Mouse (Mus musculus): ENCODE results near the gene Rreb1. TPM values are rescaled to one million over a fixed set of nuclear protein-coding genes. Genes with fewer than 3 reads are reported as not detected.

Rreb1 gene
- polyA plus RNA-seq, 1 experiment from 2014 or later, result 14.8 TPM

GRCm38 (mm10) chr13:37855765-37856164, 77.6 kb downstream of the Rreb1 start:
- peaks cover 41% of the 10 kb centered on the region for H3K4me1 ChIP-seq
- no peak for ATAC-seq (ENCODE audit: insufficient number of reproducible peaks, low FRiP score, low TSS enrichment, low read depth)
- no peak overlapping the region for H3K9ac ChIP-seq
- no peaks in the 10 kb centered on the region for H3K36me3 ChIP-seq
- H3K4me3 ChIP-seq (replicated peaks), result no peak overlapping the region
- no peak overlapping the region for H3K4me2 ChIP-seq (replicated peaks)
- H3K27me3 ChIP-seq, result no peaks in the 10 kb centered on the region
- 0 out of 2 replicates have a peak overlapping the region, but pooled peaks have one; percentile 17 for H3K27ac ChIP-seq (replicated peaks)
- no peaks in the 10 kb centered on the region for H3K9me3 ChIP-seq (replicated peaks)

GRCm38 (mm10) chr13:37856537-37856936, 78.3 kb downstream of the Rreb1 start:
- whole genome bisulfite sequencing, result 40% methylated on average over 2 of the region's 2 CpGs
- ATAC-seq (ENCODE audit: insufficient number of reproducible peaks, low FRiP score, low TSS enrichment, low read depth), result no peak
- H3K9ac ChIP-seq, result no peak overlapping the region
- H3K4me2 ChIP-seq (replicated peaks), result no peak overlapping the region
- peaks cover 49% of the 10 kb centered on the region for H3K4me1 ChIP-seq
- H3K4me3 ChIP-seq (replicated peaks), result no peak overlapping the region
- no peaks in the 10 kb centered on the region for H3K27me3 ChIP-seq
- H3K36me3 ChIP-seq, result no peaks in the 10 kb centered on the region
- no peak overlapping the region for H3K27ac ChIP-seq (replicated peaks)
- no peaks in the 10 kb centered on the region for H3K9me3 ChIP-seq (replicated peaks)

GRCm38 (mm10) chr13:37857284-37858065, 79.3 kb downstream of the Rreb1 start:
- Histone ChIP-seq H3K4me3 (replicated peaks) (peak overlapping the region; percentile 53), H3K9ac (peak overlapping the region; percentile 62), H3K4me2 (replicated peaks) (peak overlapping the region; percentile 82), H3K9me3 (replicated peaks) (no peaks in the 10 kb centered on the region), H3K27me3 (no peaks in the 10 kb centered on the region), H3K4me1 (peaks cover 58% of the 10 kb centered on the region), H3K27ac (replicated peaks) (peak overlapping the region; percentile 83), H3K36me3 (no peaks in the 10 kb centered on the region)
- ATAC-seq (ENCODE audit: insufficient number of reproducible peaks, low FRiP score, low TSS enrichment, low read depth), result peak; percentile 90
- under 1% methylated on average over 59 of the region's 59 CpGs for WGBS

GRCm38 (mm10) chr13:37858066-37858501, 79.9 kb downstream of the Rreb1 start:
- Histone ChIP-seq H3K9ac (peak overlapping the region; percentile 62), H3K36me3 (no peaks in the 10 kb centered on the region), H3K27me3 (no peaks in the 10 kb centered on the region), H3K4me1 (peaks cover 60% of the 10 kb centered on the region), H3K9me3 (replicated peaks) (no peaks in the 10 kb centered on the region), H3K4me2 (replicated peaks) (peak overlapping the region; percentile 82), H3K27ac (replicated peaks) (peak overlapping the region; percentile 83), H3K4me3 (replicated peaks) (peak overlapping the region; percentile 53)
- 0 out of 2 replicates have a peak, but pooled peaks have one; percentile 6 for ATAC-seq (ENCODE audit: insufficient number of reproducible peaks, low FRiP score, low TSS enrichment, low read depth)
- 3% methylated on average over 19 of the region's 19 CpGs for WGBS

- H3K4me1 ChIP-seq, result peaks cover 60% of the 10 kb centered on the region
- H3K4me2 ChIP-seq (replicated peaks), result peak overlapping the region; percentile 82
- no peaks in the 10 kb centered on the region for H3K27me3 ChIP-seq
- no peaks in the 10 kb centered on the region for H3K9me3 ChIP-seq (replicated peaks)
- no peaks in the 10 kb centered on the region for H3K36me3 ChIP-seq
- peak overlapping the region; percentile 62 for H3K9ac ChIP-seq
- no peak for ATAC-seq (ENCODE audit: insufficient number of reproducible peaks, low FRiP score, low TSS enrichment, low read depth)
- peak overlapping the region; percentile 53 for H3K4me3 ChIP-seq (replicated peaks)
- WGBS, result 29% methylated on average over 9 of the region's 9 CpGs
- H3K27ac ChIP-seq (replicated peaks), result peak overlapping the region; percentile 83
Observed at GRCm38 (mm10) chr13:37858508-37858907, 80.3 kb downstream of the Rreb1 start.

GRCm38 (mm10) chr13:37859782-37860181, 81.6 kb downstream of the Rreb1 start:
- H3K27me3 ChIP-seq, result no peaks in the 10 kb centered on the region
- H3K27ac ChIP-seq (replicated peaks), result no peak overlapping the region
- WGBS, result 67% methylated on average over 8 of the region's 8 CpGs
- H3K4me2 ChIP-seq (replicated peaks), result no peak overlapping the region
- peaks cover 54% of the 10 kb centered on the region for H3K4me1 ChIP-seq
- no peak overlapping the region for H3K4me3 ChIP-seq (replicated peaks)
- no peak for ATAC-seq (ENCODE audit: insufficient number of reproducible peaks, low FRiP score, low TSS enrichment, low read depth)
- no peaks in the 10 kb centered on the region for H3K9me3 ChIP-seq (replicated peaks)
- H3K36me3 ChIP-seq, result no peaks in the 10 kb centered on the region
- H3K9ac ChIP-seq, result no peak overlapping the region

- peaks cover 52% of the 10 kb centered on the region for H3K4me1 ChIP-seq
- whole genome bisulfite sequencing, result 75% methylated on average over 3 of the region's 3 CpGs
Observed at GRCm38 (mm10) chr13:37860204-37860603, 82.0 kb downstream of the Rreb1 start.

GRCm38 (mm10) chr13:37860789-37861188, 82.6 kb downstream of the Rreb1 start:
- no peaks in the 10 kb centered on the region for H3K9me3 ChIP-seq (replicated peaks)
- no peak overlapping the region for H3K9ac ChIP-seq
- 65% methylated on average over 3 of the region's 3 CpGs for WGBS
- peak overlapping the region; percentile 74; the same call in 1 of the 2 replicates for H3K27ac ChIP-seq (replicated peaks)
- no peaks in the 10 kb centered on the region for H3K27me3 ChIP-seq
- H3K36me3 ChIP-seq, result no peaks in the 10 kb centered on the region
- H3K4me1 ChIP-seq, result peaks cover 55% of the 10 kb centered on the region
- no peak overlapping the region for H3K4me3 ChIP-seq (replicated peaks)
- H3K4me2 ChIP-seq (replicated peaks), result no peak overlapping the region
- no peak for ATAC-seq (ENCODE audit: insufficient number of reproducible peaks, low FRiP score, low TSS enrichment, low read depth)

More at GRCm38 (mm10) chr13:37860204-37860603, 82.0 kb downstream of the Rreb1 start:
- no peaks in the 10 kb centered on the region for H3K27me3 ChIP-seq
- H3K9me3 ChIP-seq (replicated peaks), result no peaks in the 10 kb centered on the region
- H3K9ac ChIP-seq, result no peak overlapping the region
- no peak overlapping the region for H3K4me3 ChIP-seq (replicated peaks)
- no peak overlapping the region for H3K4me2 ChIP-seq (replicated peaks)
- no peak overlapping the region for H3K27ac ChIP-seq (replicated peaks)
- no peaks in the 10 kb centered on the region for H3K36me3 ChIP-seq
- no peak for ATAC-seq (ENCODE audit: insufficient number of reproducible peaks, low FRiP score, low TSS enrichment, low read depth)

GRCm38 (mm10) chr13:37862492-37862891, 84.3 kb downstream of the Rreb1 start:
- H3K4me1 ChIP-seq, result peaks cover 64% of the 10 kb centered on the region

GRCm38 (mm10) chr13:37863643-37864042, 85.4 kb downstream of the Rreb1 start:
- peaks cover 55% of the 10 kb centered on the region for H3K4me1 ChIP-seq
- no peak overlapping the region for H3K4me2 ChIP-seq (replicated peaks)
- no peak for ATAC-seq (ENCODE audit: insufficient number of reproducible peaks, low FRiP score, low TSS enrichment, low read depth)
- no peaks in the 10 kb centered on the region for H3K36me3 ChIP-seq
- 73% methylated on average over 5 of the region's 5 CpGs for WGBS
- H3K27me3 ChIP-seq, result no peaks in the 10 kb centered on the region
- H3K9me3 ChIP-seq (replicated peaks), result no peaks in the 10 kb centered on the region
- no peak overlapping the region for H3K4me3 ChIP-seq (replicated peaks)
- H3K9ac ChIP-seq, result no peak overlapping the region
- H3K27ac ChIP-seq (replicated peaks), result peak overlapping the region; percentile 74

More at GRCm38 (mm10) chr13:37862492-37862891, 84.3 kb downstream of the Rreb1 start:
- H3K9me3 ChIP-seq (replicated peaks), result no peaks in the 10 kb centered on the region
- H3K27me3 ChIP-seq, result no peaks in the 10 kb centered on the region
- H3K4me3 ChIP-seq (replicated peaks), result no peak overlapping the region
- H3K27ac ChIP-seq (replicated peaks), result peak overlapping the region; percentile 74
- peak; percentile 25 for ATAC-seq (ENCODE audit: insufficient number of reproducible peaks, low FRiP score, low TSS enrichment, low read depth)
- H3K9ac ChIP-seq, result no peak overlapping the region
- no peaks in the 10 kb centered on the region for H3K36me3 ChIP-seq
- 10% methylated on average over 6 of the region's 6 CpGs for WGBS
- H3K4me2 ChIP-seq (replicated peaks), result peak overlapping the region; percentile 10; the same call in 1 of the 2 replicates

- Histone ChIP-seq H3K9ac (no peak overlapping the region), H3K27ac (replicated peaks) (no peak overlapping the region), H3K4me1 (peaks cover 51% of the 10 kb centered on the region), H3K36me3 (no peaks in the 10 kb centered on the region), H3K4me3 (replicated peaks) (no peak overlapping the region), H3K27me3 (no peaks in the 10 kb centered on the region), H3K9me3 (replicated peaks) (no peaks in the 10 kb centered on the region), H3K4me2 (replicated peaks) (no peak overlapping the region)
- 82% methylated on average over 1 of the region's 1 CpGs for WGBS
- no peak for ATAC-seq (ENCODE audit: insufficient number of reproducible peaks, low FRiP score, low TSS enrichment, low read depth)
Observed at GRCm38 (mm10) chr13:37864697-37865096, 86.5 kb downstream of the Rreb1 start.
